Mouse (Mus musculus) forebrain, embryonic 16.5 days (tissue): ENCODE data around the gene Enox1. TPM values are rescaled to one million over a fixed set of nuclear protein-coding genes. Genes with fewer than 3 reads are reported as not detected.

ENCODE experiments used
- ATAC-seq: fragments of 200-750 bp; cut with Nextera tagmentation; 2 replicates; pipeline ENCODE4 v1.8.0; 2017; ENCODE audit warnings: mild to moderate bottlenecking, moderate library complexity
- H3K27ac ChIP-seq: fragments of 300-500 bp; sonication (generic); 2 replicates; pipeline ENCODE4 v1.5.1; 2014; ENCODE audit warnings: low read length, control low read depth
- H3K27me3 ChIP-seq: fragments of 300-500 bp; sonication (generic); replicated peaks from 2 replicates; pipeline ENCODE4 v1.6.1; 2014; ENCODE audit warnings: low read length; ENCODE audit not compliant: control insufficient read depth, insufficient read depth
- H3K36me3 ChIP-seq: fragments of 300-500 bp; sonication (generic); 2 replicates; pipeline ENCODE4 v1.6.1; 2014; ENCODE audit not compliant: control insufficient read depth, insufficient read depth
- H3K4me1 ChIP-seq: fragments of 300-500 bp; sonication (generic); replicated peaks from 2 replicates; pipeline ENCODE4 v1.6.1; 2014; ENCODE audit warnings: low read length; ENCODE audit not compliant: control insufficient read depth, insufficient read depth
- H3K4me2 ChIP-seq: fragments of 300-500 bp; sonication (generic); 2 replicates; pipeline ENCODE4 v1.6.1; 2014; ENCODE audit warnings: mild to moderate bottlenecking, low read length, control low read depth
- H3K4me3 ChIP-seq: fragments of 300-500 bp; sonication (generic); replicated peaks from 2 replicates; pipeline ENCODE4 v1.5.1; 2014; ENCODE audit warnings: mild to moderate bottlenecking, low read length, control low read depth
- H3K9ac ChIP-seq: fragments of 300-500 bp; sonication (generic); replicated peaks from 2 replicates; pipeline ENCODE4 v1.6.1; 2014; ENCODE audit warnings: low read depth, low read length, control low read depth
- H3K9me3 ChIP-seq: fragments of 300-500 bp; sonication (generic); 2 replicates; pipeline ENCODE4 v1.6.1; 2016; ENCODE audit warnings: low read length; ENCODE audit not compliant: control insufficient read depth
- WGBS: fragments of 180-500 bp; shearing (Covaris S2); extraction: QIAGEN DNeasy Blood & Tissue Kit; methylation state at CpG from one replicate; pipeline ENCODE4 v1.1.7; 2014; 5-methylcytosine and 5-hydroxymethylcytosine counted together
- polyA plus RNA-seq: library from polyadenylated mRNA; unstranded; fragments of >200 nt; fragmentation: Nextera tagmentation; extraction: Ambion mirVana; gene quantifications from 2 replicates; pipeline ENCODE4 v1.2.1, GENCODE M21; 2015

The Enox1 gene
- polyA plus RNA-seq, 1 experiment from 2014 or later = 64.4 TPM

GRCm38 (mm10) chr14:77707279-77707678, 550.7 kb downstream of the Enox1 start:
- no peak overlapping the region for H3K4me3 ChIP-seq
- no peaks in the 10 kb centered on the region for H3K36me3 ChIP-seq
- H3K4me2 ChIP-seq = no peak overlapping the region
- H3K9ac ChIP-seq = no peak overlapping the region
- H3K4me1 ChIP-seq = peaks cover 5% of the 10 kb centered on the region
- H3K27ac ChIP-seq = no peak overlapping the region
- H3K9me3 ChIP-seq = no peaks in the 10 kb centered on the region
- H3K27me3 ChIP-seq = no peaks in the 10 kb centered on the region
- WGBS = 88% methylated on average over 12 of the region's 12 CpGs
- no peak for ATAC-seq

GRCm38 (mm10) chr14:77708354-77709150, 552.0 kb downstream of the Enox1 start:
- no peaks in the 10 kb centered on the region for H3K9me3 ChIP-seq
- no peak for ATAC-seq
- H3K4me3 ChIP-seq = no peak overlapping the region
- 56% methylated on average over 12 of the region's 12 CpGs for whole genome bisulfite sequencing
- H3K9ac ChIP-seq = no peak overlapping the region
- H3K4me1 ChIP-seq = peaks cover 5% of the 10 kb centered on the region
- no peaks in the 10 kb centered on the region for H3K36me3 ChIP-seq
- no peak overlapping the region for H3K4me2 ChIP-seq
- H3K27ac ChIP-seq = no peak overlapping the region
- no peaks in the 10 kb centered on the region for H3K27me3 ChIP-seq

- peak; percentile 46; the same call in 1 of the 2 replicates for ATAC-seq
- no peak overlapping the region for H3K4me2 ChIP-seq
- no peaks in the 10 kb centered on the region for H3K9me3 ChIP-seq
- peak overlapping the region; percentile 1; the same call in 1 of the 2 replicates for H3K27ac ChIP-seq
- no peak overlapping the region for H3K9ac ChIP-seq
- no peaks in the 10 kb centered on the region for H3K27me3 ChIP-seq
- H3K4me1 ChIP-seq = 0 out of 2 replicates have a peak, but pooled peaks cover 2% of the 10 kb centered on the region
- H3K4me3 ChIP-seq = no peak overlapping the region
- H3K36me3 ChIP-seq = peaks cover 5% of the 10 kb centered on the region; the same call in 1 of the 2 replicates
- 52% methylated on average over 9 of the region's 9 CpGs for WGBS
These were observed 558.5 kb downstream of the Enox1 start for GRCm38 (mm10) chr14:77714931-77715535.

GRCm38 (mm10) chr14:77716981-77717380, 560.4 kb downstream of the Enox1 start:
- Histone ChIP-seq H3K36me3 (peaks cover 5% of the 10 kb centered on the region; the same call in 1 of the 2 replicates), H3K4me1 (0 out of 2 replicates have a peak, but pooled peaks cover 2% of the 10 kb centered on the region), H3K9ac (no peak overlapping the region), H3K4me2 (no peak overlapping the region), H3K27ac (no peak overlapping the region), H3K9me3 (no peaks in the 10 kb centered on the region), H3K27me3 (no peaks in the 10 kb centered on the region), H3K4me3 (no peak overlapping the region)
- ATAC-seq = no peak
- 83% methylated on average over 5 of the region's 5 CpGs for WGBS

GRCm38 (mm10) chr14:77718814-77719213, 562.3 kb downstream of the Enox1 start:
- Histone ChIP-seq H3K27ac (no peak overlapping the region), H3K27me3 (no peaks in the 10 kb centered on the region), H3K4me1 (0 out of 2 replicates have a peak, but pooled peaks cover 2% of the 10 kb centered on the region), H3K4me2 (no peak overlapping the region), H3K36me3 (peaks cover 5% of the 10 kb centered on the region; the same call in 1 of the 2 replicates), H3K9me3 (no peaks in the 10 kb centered on the region), H3K4me3 (no peak overlapping the region), H3K9ac (no peak overlapping the region)
- WGBS = 63% methylated on average over 8 of the region's 8 CpGs
- ATAC-seq = no peak

GRCm38 (mm10) chr14:77738056-77738455, 581.5 kb downstream of the Enox1 start:
- no peak overlapping the region for H3K4me3 ChIP-seq
- H3K36me3 ChIP-seq = no peaks in the 10 kb centered on the region
- 0 out of 2 replicates have a peak, but pooled peaks cover 3% of the 10 kb centered on the region for H3K4me1 ChIP-seq
- no peak for ATAC-seq
- no peak overlapping the region for H3K9ac ChIP-seq
- no peaks in the 10 kb centered on the region for H3K27me3 ChIP-seq
- H3K27ac ChIP-seq = no peak overlapping the region
- no peak overlapping the region for H3K4me2 ChIP-seq
- WGBS = 78% methylated on average over 3 of the region's 3 CpGs
- no peaks in the 10 kb centered on the region for H3K9me3 ChIP-seq

- ATAC-seq = no peak
- WGBS = 71% methylated on average over 7 of the region's 7 CpGs
These were observed 582.3 kb downstream of the Enox1 start for GRCm38 (mm10) chr14:77738751-77739365.

GRCm38 (mm10) chr14:77739376-77739775, 582.8 kb downstream of the Enox1 start:
- Histone ChIP-seq H3K36me3 (no peaks in the 10 kb centered on the region), H3K4me3 (no peak overlapping the region), H3K27ac (no peak overlapping the region), H3K27me3 (no peaks in the 10 kb centered on the region), H3K4me1 (0 out of 2 replicates have a peak, but pooled peaks cover 3% of the 10 kb centered on the region), H3K9ac (no peak overlapping the region), H3K9me3 (no peaks in the 10 kb centered on the region), H3K4me2 (no peak overlapping the region)
- ATAC-seq = no peak

More at GRCm38 (mm10) chr14:77738751-77739365, 582.3 kb downstream of the Enox1 start:
- Histone ChIP-seq H3K9ac (no peak overlapping the region), H3K4me2 (no peak overlapping the region), H3K4me1 (0 out of 2 replicates have a peak, but pooled peaks cover 3% of the 10 kb centered on the region), H3K4me3 (no peak overlapping the region), H3K9me3 (no peaks in the 10 kb centered on the region), H3K36me3 (no peaks in the 10 kb centered on the region), H3K27me3 (no peaks in the 10 kb centered on the region), H3K27ac (no peak overlapping the region)

GRCm38 (mm10) chr14:77744638-77745240, 588.2 kb downstream of the Enox1 start:
- H3K4me2 ChIP-seq = no peak overlapping the region
- no peaks in the 10 kb centered on the region for H3K4me1 ChIP-seq
- no peaks in the 10 kb centered on the region for H3K27me3 ChIP-seq
- H3K9ac ChIP-seq = no peak overlapping the region
- no peaks in the 10 kb centered on the region for H3K9me3 ChIP-seq
- no peak overlapping the region for H3K27ac ChIP-seq
- H3K36me3 ChIP-seq = no peaks in the 10 kb centered on the region
- 95% methylated on average over 5 of the region's 5 CpGs for WGBS
- no peak for ATAC-seq
- no peak overlapping the region for H3K4me3 ChIP-seq
